Mouse (Mus musculus) CH12F3 (cell line): Measurements from ENCODE around the gene Elp4.

Experiments used
- in situ Hi-C: fragments of 300-500 bp; cut with MboI; formaldehyde crosslinking; loops from 2 replicates; pipeline ENCODE4 v1.14.3; 2020; ENCODE audit warnings: low sequenced_read_pairs

Gene Elp4

GRCm38 (mm10) chr2:105806571-105806970 lies 97.8 kb downstream of the Elp4 start:
- in situ Hi-C loops = no loop called here

GRCm38 (mm10) chr2:105806047-105806446 lies 98.3 kb downstream of the Elp4 start:
- in situ Hi-C loops = no loop called here

- in situ Hi-C loops = no loop called here
Measured at GRCm38 (mm10) chr2:105805210-105805609, 99.2 kb downstream of the Elp4 start.

- in situ Hi-C loops = no loop called here
Measured at GRCm38 (mm10) chr2:105804506-105804905, 99.9 kb downstream of the Elp4 start.

GRCm38 (mm10) chr2:105803427-105803826 lies 100.9 kb downstream of the Elp4 start:
- in situ Hi-C loops = no loop called here

- in situ Hi-C loops = no loop called here
Measured at GRCm38 (mm10) chr2:105802902-105803301, 101.5 kb downstream of the Elp4 start.

GRCm38 (mm10) chr2:105801536-105801935 lies 102.8 kb downstream of the Elp4 start:
- in situ Hi-C loops = no loop called here

GRCm38 (mm10) chr2:105800694-105801093 lies 103.7 kb downstream of the Elp4 start:
- in situ Hi-C loops = no loop called here

GRCm38 (mm10) chr2:105799840-105800239 lies 104.5 kb downstream of the Elp4 start:
- in situ Hi-C loops = no loop called here

- in situ Hi-C loops = no loop called here
Measured at GRCm38 (mm10) chr2:105797842-105798241, 106.5 kb downstream of the Elp4 start.

GRCm38 (mm10) chr2:105796101-105796500 lies 108.3 kb downstream of the Elp4 start:
- in situ Hi-C loops = no loop called here

GRCm38 (mm10) chr2:105792339-105793120 lies 111.8 kb downstream of the Elp4 start:
- in situ Hi-C loops = no loop called here

- in situ Hi-C loops = no loop called here
Measured at GRCm38 (mm10) chr2:105789936-105790335, 114.4 kb downstream of the Elp4 start.

- in situ Hi-C loops = no loop called here
Measured at GRCm38 (mm10) chr2:105787726-105788125, 116.6 kb downstream of the Elp4 start.

GRCm38 (mm10) chr2:105786986-105787385 lies 117.4 kb downstream of the Elp4 start:
- in situ Hi-C loops = no loop called here

GRCm38 (mm10) chr2:105782885-105783284 lies 121.5 kb downstream of the Elp4 start:
- in situ Hi-C loops = no loop called here

- in situ Hi-C loops = no loop called here
Measured at GRCm38 (mm10) chr2:105780739-105781138, 123.6 kb downstream of the Elp4 start.

- in situ Hi-C loops = no loop called here
Measured at GRCm38 (mm10) chr2:105779320-105779891, 125.0 kb downstream of the Elp4 start.

GRCm38 (mm10) chr2:105771314-105771713 lies 133.1 kb downstream of the Elp4 start:
- in situ Hi-C loops = no loop called here

GRCm38 (mm10) chr2:105769747-105770328 lies 134.5 kb downstream of the Elp4 start:
- in situ Hi-C loops = no loop called here

GRCm38 (mm10) chr2:105753512-105753911 lies 150.9 kb downstream of the Elp4 start:
- in situ Hi-C loops = no loop called here

GRCm38 (mm10) chr2:105749111-105749510 lies 155.3 kb downstream of the Elp4 start:
- in situ Hi-C loops = no loop called here
